Mouse (Mus musculus): Measurements from ENCODE around the gene Apoa5. TPM values are rescaled to one million over a fixed set of nuclear protein-coding genes. Genes with fewer than 3 reads are reported as not detected.
"Not testable (repeated sequence)": the region's sequence is repeated elsewhere in the genome, so short reads cannot be mapped to it uniquely, and the experiment has no call there.

Gene Apoa5
- total RNA-seq, 4 experiments from 2014 or later, result not detected

GRCm38 (mm10) chr9:46261131-46261530, 7.3 kb upstream of the Apoa5 start:
- no peak for DNase-seq (ENCODE audit: low spot score)

GRCm38 (mm10) chr9:46269125-46269524, 692 bp downstream of the Apoa5 start:
- DNase-seq (ENCODE audit: low spot score), result no peak

- no peak for DNase-seq (ENCODE audit: low spot score)
Measured at GRCm38 (mm10) chr9:46270782-46271181, 2.3 kb downstream of the Apoa5 start.

GRCm38 (mm10) chr9:46272070-46272469, 3.6 kb downstream of the Apoa5 start:
- DNase-seq (ENCODE audit: low spot score), result no peak

- DNase-seq (ENCODE audit: low spot score), result peak; percentile 92
Measured at GRCm38 (mm10) chr9:46272677-46273454, 4.4 kb downstream of the Apoa5 start, which contains the start of gene Zpr1. Gene Zpr1, plus strand, starts transcription at chr9:46273064.

- DNase-seq (ENCODE audit: low spot score), result no peak
Measured at GRCm38 (mm10) chr9:46274494-46274893, 6.1 kb downstream of the Apoa5 start.

GRCm38 (mm10) chr9:46282631-46283436, 14.4 kb downstream of the Apoa5 start, which contains the start of gene Bud13:
Gene Bud13, plus strand, starts transcription at chr9:46283008.
- DNase-seq (ENCODE audit: low spot score), result peak; percentile 95

- no peak for DNase-seq (ENCODE audit: low spot score)
Measured at GRCm38 (mm10) chr9:46298381-46298780, 29.9 kb downstream of the Apoa5 start.

GRCm38 (mm10) chr9:46302142-46302541, 33.7 kb downstream of the Apoa5 start:
- DNase-seq (ENCODE audit: low spot score), result no peak

GRCm38 (mm10) chr9:46309121-46309520, 40.7 kb downstream of the Apoa5 start:
- DNase-seq (ENCODE audit: low spot score), result no peak

GRCm38 (mm10) chr9:46314507-46314906, 46.1 kb downstream of the Apoa5 start:
- peak; percentile 61 for DNase-seq (ENCODE audit: low spot score)

GRCm38 (mm10) chr9:46314921-46315320, 46.5 kb downstream of the Apoa5 start:
- DNase-seq (ENCODE audit: low spot score), result no peak

- DNase-seq (ENCODE audit: low spot score), result no peak
Measured at GRCm38 (mm10) chr9:46315807-46316365, 47.5 kb downstream of the Apoa5 start.

GRCm38 (mm10) chr9:46316388-46316787, 48.0 kb downstream of the Apoa5 start:
- DNase-seq (ENCODE audit: low spot score), result no peak

GRCm38 (mm10) chr9:46316909-46317308, 48.5 kb downstream of the Apoa5 start:
- DNase-seq (ENCODE audit: low spot score), result no peak

- DNase-seq (ENCODE audit: low spot score), result no peak
Measured at GRCm38 (mm10) chr9:46317957-46318356, 49.5 kb downstream of the Apoa5 start.

- not testable (repeated sequence) for DNase-seq (ENCODE audit: low spot score)
Measured at GRCm38 (mm10) chr9:46319886-46320285, 51.5 kb downstream of the Apoa5 start, which contains the start of gene 4931429L15Rik. Gene 4931429L15Rik, minus strand, starts transcription at chr9:46319986.

- DNase-seq (ENCODE audit: low spot score), result no peak
Measured at GRCm38 (mm10) chr9:46320461-46320860, 52.0 kb downstream of the Apoa5 start.

Measured in heart, adult 8-10 months (tissue).